Mouse (Mus musculus): ENCODE results near the gene Mmp7. TPM values are rescaled to one million over a fixed set of nuclear protein-coding genes. Genes with fewer than 3 reads are reported as not detected.

Mmp7 gene
- polyA plus RNA-seq (2015; fragmentation: Nextera tagmentation; extraction: Ambion mirVana) = 7.1 and 8.8 TPM in 2 replicates

DNA sequence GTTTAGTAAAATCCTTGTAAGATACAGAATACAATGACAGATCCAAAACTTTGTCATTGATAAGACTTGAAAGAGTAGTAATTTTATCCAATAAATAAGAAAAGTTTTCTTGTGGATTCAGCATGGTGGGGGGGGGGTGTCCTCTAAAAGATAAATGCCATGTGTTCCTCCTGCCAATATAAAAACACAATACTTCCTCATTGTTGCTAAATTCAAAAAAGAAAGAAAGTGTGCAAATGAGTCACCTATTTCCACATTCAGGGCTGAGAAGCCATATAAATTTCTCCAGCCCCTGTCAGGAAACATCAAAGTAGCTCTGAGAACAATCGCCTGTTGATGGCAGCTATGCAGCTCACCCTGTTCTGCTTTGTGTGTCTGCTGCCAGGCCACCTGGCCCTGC, at the start of gene Mmp7:
TSS of gene Mmp7 (plus strand) at position 301 of the 400 bp plus-strand sequence.
- Histone ChIP-seq H3K4me2 (replicated peaks; ENCODE audit: low read depth) (no peak within 1 kb of the TSS), H3K36me3 (ENCODE audit: control insufficient read depth, insufficient read depth) (no peaks in the 10 kb centered on the region), H3K9ac (ENCODE audit: low read depth, low read length) (no peak within 1 kb of the TSS), H3K27ac (ENCODE audit: low read depth, low read length) (no peak within 1 kb of the TSS), H3K27me3 (replicated peaks; ENCODE audit: control insufficient read depth, insufficient read depth, low read length) (no peaks in the 10 kb centered on the region), H3K4me3 (ENCODE audit: low read depth, low read length) (no peak within 1 kb of the TSS), H3K4me1 (replicated peaks; ENCODE audit: control insufficient read depth, insufficient read depth, low read length) (no peaks in the 10 kb centered on the region), H3K9me3 (ENCODE audit: control insufficient read depth) (no peaks in the 10 kb centered on the region)
- ATAC-seq = peak; percentile 47; the same call in 1 of the 2 replicates
- 41% methylated on average over 1 of the region's 1 CpGs for WGBS
- TF ChIP-seq CTCF (IDR thresholded peaks at IDR 0.05; ENCODE audit: low read depth) = no peak

DNA sequence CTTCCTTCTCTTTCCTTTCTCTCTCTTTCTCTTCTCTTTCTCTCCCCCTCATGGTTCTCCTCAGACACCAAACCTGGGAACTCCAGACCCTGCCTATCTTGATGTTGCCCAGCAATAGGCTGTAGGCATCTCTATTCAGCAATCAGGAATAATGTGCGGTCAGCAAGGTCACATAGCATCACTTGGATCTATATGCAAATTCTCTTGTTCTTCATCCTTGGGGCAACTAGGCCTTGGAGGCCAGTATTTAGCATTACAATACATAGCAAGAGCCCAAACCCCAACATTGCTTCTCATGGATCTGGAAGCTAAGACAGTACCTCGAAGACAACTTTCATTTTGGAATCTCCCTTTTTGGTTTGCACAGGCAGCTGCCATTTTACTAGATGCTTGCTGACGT, 44.0 kb upstream of the Mmp7 start:
- no peak for TF ChIP-seq CTCF (IDR thresholded peaks at IDR 0.05; ENCODE audit: low read depth)
- no peaks in the 10 kb centered on the region for H3K36me3 ChIP-seq (ENCODE audit: control insufficient read depth, insufficient read depth)
- H3K9ac ChIP-seq (ENCODE audit: low read depth, low read length) = no peak overlapping the region
- no peaks in the 10 kb centered on the region for H3K27me3 ChIP-seq (replicated peaks; ENCODE audit: control insufficient read depth, insufficient read depth, low read length)
- 86% methylated on average over 3 of the region's 3 CpGs for WGBS
- no peak for ATAC-seq
- no peaks in the 10 kb centered on the region for H3K4me1 ChIP-seq (replicated peaks; ENCODE audit: control insufficient read depth, insufficient read depth, low read length)
- no peak overlapping the region for H3K27ac ChIP-seq (ENCODE audit: low read depth, low read length)
- H3K4me2 ChIP-seq (replicated peaks; ENCODE audit: low read depth) = no peak overlapping the region
- H3K4me3 ChIP-seq (ENCODE audit: low read depth, low read length) = no peak overlapping the region
- no peaks in the 10 kb centered on the region for H3K9me3 ChIP-seq (ENCODE audit: control insufficient read depth)

DNA sequence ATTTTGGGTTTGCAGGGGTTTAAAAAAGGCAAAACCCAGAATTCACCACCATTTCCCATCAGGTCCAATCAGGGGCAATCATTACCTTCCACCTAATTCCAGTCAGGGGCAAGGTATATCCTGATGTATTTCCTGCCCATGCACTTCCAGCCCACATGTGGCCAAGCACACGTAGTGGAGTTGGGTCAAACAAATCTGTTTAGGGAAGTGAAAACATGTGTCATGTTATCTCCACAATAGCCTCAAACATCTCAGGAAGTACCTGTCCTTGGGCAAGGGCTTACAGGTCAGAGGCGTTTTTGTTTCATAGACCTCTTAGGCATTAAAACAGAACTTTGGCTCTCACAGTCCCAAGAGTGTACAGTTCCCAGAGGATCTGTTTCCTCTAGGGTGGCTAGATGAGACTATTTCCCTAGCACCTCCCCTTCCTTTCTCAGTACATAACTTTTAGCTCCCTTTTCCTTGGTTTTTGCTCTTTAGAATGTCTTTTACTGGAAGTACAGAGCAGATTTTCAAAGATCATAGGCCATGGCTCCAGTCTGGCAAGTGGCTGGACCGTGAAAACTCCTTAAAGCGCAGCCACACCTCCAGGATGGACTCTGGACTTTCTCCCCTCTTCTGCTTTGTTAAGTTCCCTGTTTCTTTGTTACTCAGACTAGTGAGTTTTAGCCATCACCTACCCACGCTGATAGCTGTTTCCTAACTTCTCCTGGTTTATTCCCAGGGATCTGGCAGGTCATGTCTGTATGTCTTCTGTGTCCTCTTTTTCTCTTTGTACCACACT, 41.3 kb upstream of the Mmp7 start:
- H3K9ac ChIP-seq (ENCODE audit: low read depth, low read length) = no peak overlapping the region
- H3K36me3 ChIP-seq (ENCODE audit: control insufficient read depth, insufficient read depth) = no peaks in the 10 kb centered on the region
- no peak overlapping the region for H3K27ac ChIP-seq (ENCODE audit: low read depth, low read length)
- no peak for TF ChIP-seq CTCF (IDR thresholded peaks at IDR 0.05; ENCODE audit: low read depth)
- 48% methylated on average over 5 of the region's 5 CpGs for WGBS
- H3K9me3 ChIP-seq (ENCODE audit: control insufficient read depth) = no peaks in the 10 kb centered on the region
- H3K4me1 ChIP-seq (replicated peaks; ENCODE audit: control insufficient read depth, insufficient read depth, low read length) = no peaks in the 10 kb centered on the region
- no peak overlapping the region for H3K4me2 ChIP-seq (replicated peaks; ENCODE audit: low read depth)
- H3K27me3 ChIP-seq (replicated peaks; ENCODE audit: control insufficient read depth, insufficient read depth, low read length) = no peaks in the 10 kb centered on the region
- no peak overlapping the region for H3K4me3 ChIP-seq (ENCODE audit: low read depth, low read length)
- ATAC-seq = peak; percentile 66; the same call in 1 of the 2 replicates

DNA sequence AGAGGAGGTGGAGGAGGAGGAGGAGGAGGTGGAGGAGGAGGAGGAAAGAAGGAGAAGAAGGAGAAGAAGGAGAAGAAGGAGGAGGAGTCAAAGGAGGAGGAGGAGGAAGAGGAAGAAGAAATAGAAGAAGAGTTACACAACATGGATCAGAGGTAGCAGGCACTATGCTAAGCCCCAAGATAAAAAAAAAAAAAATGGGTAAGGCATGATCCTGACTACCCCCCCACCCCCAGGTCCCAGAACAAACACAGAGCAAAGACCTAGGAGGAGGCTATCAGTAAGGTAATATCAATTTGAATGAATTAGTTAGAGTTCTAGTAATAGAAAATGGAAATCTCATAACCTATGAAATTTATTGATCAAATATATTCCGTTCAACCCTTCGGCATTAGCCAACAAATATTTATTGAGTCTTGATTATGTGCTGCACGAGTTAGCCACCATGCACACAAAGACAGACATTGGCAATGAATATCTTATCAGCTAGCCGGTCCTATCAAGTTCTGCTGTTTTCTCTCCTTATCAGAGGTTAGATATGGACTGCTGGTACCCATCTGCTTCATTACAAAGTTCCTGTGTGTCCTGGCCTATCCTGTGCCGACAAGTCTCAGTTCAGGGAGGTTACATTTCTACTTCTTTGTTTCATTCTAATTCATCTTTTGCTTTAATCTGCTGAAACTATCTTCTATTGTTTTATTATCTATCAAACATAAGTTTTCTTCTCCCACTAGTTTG, 39.4 kb upstream of the Mmp7 start:
- H3K27ac ChIP-seq (ENCODE audit: low read depth, low read length) = no peak overlapping the region
- 0 out of 2 replicates have a peak, but pooled peaks have one; percentile 36 for ATAC-seq
- H3K36me3 ChIP-seq (ENCODE audit: control insufficient read depth, insufficient read depth) = no peaks in the 10 kb centered on the region
- H3K4me1 ChIP-seq (replicated peaks; ENCODE audit: control insufficient read depth, insufficient read depth, low read length) = no peaks in the 10 kb centered on the region
- 32% methylated on average over 5 of the region's 5 CpGs for WGBS
- H3K9ac ChIP-seq (ENCODE audit: low read depth, low read length) = no peak overlapping the region
- H3K4me3 ChIP-seq (ENCODE audit: low read depth, low read length) = no peak overlapping the region
- H3K4me2 ChIP-seq (replicated peaks; ENCODE audit: low read depth) = no peak overlapping the region
- no peaks in the 10 kb centered on the region for H3K27me3 ChIP-seq (replicated peaks; ENCODE audit: control insufficient read depth, insufficient read depth, low read length)
- TF ChIP-seq CTCF (IDR thresholded peaks at IDR 0.05; ENCODE audit: low read depth) = no peak
- H3K9me3 ChIP-seq (ENCODE audit: control insufficient read depth) = no peaks in the 10 kb centered on the region

DNA sequence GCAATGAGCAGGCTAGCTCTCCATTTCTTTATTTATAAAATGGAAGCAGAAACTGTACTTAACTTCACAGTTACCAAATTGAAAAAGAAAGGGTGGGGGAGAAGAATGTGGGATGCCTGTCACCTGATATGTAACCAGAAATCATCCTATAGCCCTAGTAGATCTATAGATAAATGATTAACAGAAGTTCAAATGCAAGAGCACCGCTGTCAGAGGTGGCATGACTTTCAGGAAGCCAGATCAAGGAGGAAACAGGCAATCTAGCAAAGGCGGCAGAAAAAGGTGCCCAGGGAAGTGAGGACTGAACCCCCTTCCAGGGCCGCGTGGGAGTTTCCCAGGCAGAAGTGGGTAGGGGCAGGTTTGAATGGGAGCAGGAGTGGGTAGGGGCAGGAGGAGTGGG, 33.9 kb upstream of the Mmp7 start:
- Histone ChIP-seq H3K27ac (ENCODE audit: low read depth, low read length) (no peak overlapping the region), H3K9me3 (ENCODE audit: control insufficient read depth) (no peaks in the 10 kb centered on the region), H3K36me3 (ENCODE audit: control insufficient read depth, insufficient read depth) (no peaks in the 10 kb centered on the region), H3K4me2 (replicated peaks; ENCODE audit: low read depth) (peak overlapping the region; percentile 42), H3K9ac (ENCODE audit: low read depth, low read length) (no peak overlapping the region), H3K4me3 (ENCODE audit: low read depth, low read length) (no peak overlapping the region), H3K27me3 (replicated peaks; ENCODE audit: control insufficient read depth, insufficient read depth, low read length) (no peaks in the 10 kb centered on the region), H3K4me1 (replicated peaks; ENCODE audit: control insufficient read depth, insufficient read depth, low read length) (no peaks in the 10 kb centered on the region)
- WGBS = 35% methylated on average over 4 of the region's 4 CpGs
- ATAC-seq = no peak
- no peak for TF ChIP-seq CTCF (IDR thresholded peaks at IDR 0.05; ENCODE audit: low read depth)

DNA sequence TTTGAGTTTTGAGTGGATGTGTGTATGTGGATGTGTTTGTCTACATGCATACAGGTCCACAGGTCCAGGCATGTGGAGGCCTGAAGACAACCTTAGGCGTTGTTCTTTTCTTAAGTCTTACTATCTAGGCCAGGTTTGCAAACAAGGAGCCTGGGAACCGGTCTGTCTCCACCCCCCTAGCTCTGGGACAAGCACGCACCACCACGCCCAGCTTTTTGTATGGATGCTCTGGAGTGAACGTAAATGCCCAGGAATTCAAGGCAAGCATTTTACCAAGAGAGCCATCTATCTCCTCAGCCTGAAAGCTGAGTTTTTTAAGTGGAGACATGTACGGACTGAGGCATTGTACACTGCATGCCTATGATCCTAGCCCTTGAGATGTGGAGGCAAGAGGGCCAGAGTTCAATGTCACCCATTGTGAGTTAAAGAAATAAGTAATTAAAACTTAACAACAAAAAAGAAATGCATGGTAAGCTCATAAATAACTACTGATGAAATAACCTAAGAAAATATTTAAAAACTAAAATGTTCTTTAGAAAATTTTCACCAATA, 32.3 kb upstream of the Mmp7 start:
- Histone ChIP-seq H3K27me3 (replicated peaks; ENCODE audit: control insufficient read depth, insufficient read depth, low read length) (no peaks in the 10 kb centered on the region), H3K9me3 (ENCODE audit: control insufficient read depth) (no peaks in the 10 kb centered on the region), H3K4me3 (ENCODE audit: low read depth, low read length) (no peak overlapping the region), H3K9ac (ENCODE audit: low read depth, low read length) (no peak overlapping the region), H3K4me2 (replicated peaks; ENCODE audit: low read depth) (no peak overlapping the region), H3K36me3 (ENCODE audit: control insufficient read depth, insufficient read depth) (no peaks in the 10 kb centered on the region), H3K4me1 (replicated peaks; ENCODE audit: control insufficient read depth, insufficient read depth, low read length) (no peaks in the 10 kb centered on the region), H3K27ac (ENCODE audit: low read depth, low read length) (no peak overlapping the region)
- ATAC-seq = no peak
- no peak for TF ChIP-seq CTCF (IDR thresholded peaks at IDR 0.05; ENCODE audit: low read depth)
- 62% methylated on average over 6 of the region's 6 CpGs for WGBS
